Mouse (Mus musculus) E14TG2a.4 (cell line): ENCODE data around the gene Hnrnpm.

Experiments
- CTCF ChIP-seq: conservative IDR thresholded peaks from 2 replicates; pipeline ENCODE4 v1.5.1; 2014; ENCODE audit warnings: low read length
- NANOG ChIP-seq: IDR thresholded peaks from 2 replicates; pipeline ENCODE4 v1.6.1; 2014; ENCODE audit warnings: borderline replicate concordance, low read length, mixed read lengths
- POU5F1 ChIP-seq: IDR thresholded peaks from 2 replicates; pipeline ENCODE4 v1.6.1; 2014; ENCODE audit warnings: low read length, borderline replicate concordance

- TF ChIP-seq CTCF (no peak; the same call in 1 of the 2 replicates), NANOG (no peak), POU5F1 (no peak)
Measured at GRCm38 (mm10) chr17:33729215-33729614, 42.6 kb upstream of the Hnrnpm start.
